Mouse (Mus musculus) adrenal gland, postnatal 14 days (tissue): ENCODE data around the gene Kifc1. TPM values are rescaled to one million over a fixed set of nuclear protein-coding genes. Genes with fewer than 3 reads are reported as not detected.
A peak's percentile ranks its signal among the peaks of the same experiment; 100 is the strongest.

ENCODE experiments used
- DNase-seq: peaks from one replicate; pipeline ENCODE4 v3.0.0; 2021; ENCODE audit warnings: mixed read lengths
- microRNA-seq, 2 experiments: library from miRNA; unstranded; fragments of <30 nt; microRNA quantifications; one replicate each; pipeline ENCODE4 v1.2.0; 2021
- total RNA-seq: library from RNA; stranded (reverse); gene quantifications from 2 replicates; pipeline ENCODE4 v1.2.3, GENCODE M21; 2021

Gene Kifc1
- total RNA-seq, 1 experiment from 2014 or later, result 11.0 TPM

GRCm38 (mm10) chr17:33851331-33851730 lies 39.1 kb downstream of the Kifc1 start:
- no peak for DNase-seq

GRCm38 (mm10) chr17:33848139-33848538 lies 42.3 kb downstream of the Kifc1 start:
- DNase-seq, result no peak

GRCm38 (mm10) chr17:33844196-33844595 lies 46.3 kb downstream of the Kifc1 start:
- no peak for DNase-seq

GRCm38 (mm10) chr17:33842966-33843795 lies 47.3 kb downstream of the Kifc1 start, which contains the start of gene Cd320:
Cd320 (plus strand) TSS chr17:33843091.
- DNase-seq, result peak; percentile 96

GRCm38 (mm10) chr17:33829561-33829960 lies 60.9 kb downstream of the Kifc1 start:
- DNase-seq, result no peak

- DNase-seq, result peak; percentile 93
These were observed 61.6 kb downstream of the Kifc1 start for GRCm38 (mm10) chr17:33828892-33829291.

GRCm38 (mm10) chr17:33826850-33827249 lies 63.6 kb downstream of the Kifc1 start:
- DNase-seq, result peak; percentile 87

Small RNAs within 50 kb of the gene (microRNA-seq; reads per million reads assigned to microRNA genes)
- gene Gm27740, result 0 reads per million in 2 experiments

Other genes starting within 250 kb of the Kifc1 start
- 224 and 229 TPM in 2 replicates for gene Hnrnpm, start 203.8 kb downstream of the Kifc1 start, total RNA-seq
- gene March2, start 172.0 kb downstream of the Kifc1 start, total RNA-seq, result 119 and 133 TPM in 2 replicates
- gene Rab11b, start 130.1 kb downstream of the Kifc1 start, total RNA-seq, result 217 and 242 TPM in 2 replicates
- gene Angptl4, start 108.8 kb downstream of the Kifc1 start, total RNA-seq, result 121 and 189 TPM in 2 replicates
- gene Kank3, start 80.1 kb downstream of the Kifc1 start, total RNA-seq, result 92.4 and 108 TPM in 2 replicates
- gene Rps28, start 66.1 kb downstream of the Kifc1 start, total RNA-seq, result 1,257 and 1,514 TPM in 2 replicates
- 505 and 552 TPM in 2 replicates for gene Ndufa7, start 66.1 kb downstream of the Kifc1 start, total RNA-seq
- gene Cd320, start 47.6 kb downstream of the Kifc1 start, total RNA-seq, result 31.5 and 36.5 TPM in 2 replicates
- not detected in 2 replicates for gene Gm7029, start 16.8 kb downstream of the Kifc1 start, total RNA-seq
- not detected in 2 replicates for gene Platr17, start 14.5 kb upstream of the Kifc1 start, total RNA-seq
- gene Daxx, start 18.8 kb upstream of the Kifc1 start, total RNA-seq, result 27.7 and 32.0 TPM in 2 replicates
- gene Tapbp, start 25.2 kb upstream of the Kifc1 start, total RNA-seq, result 132 and 145 TPM in 2 replicates
- 25.5 and 34.5 TPM in 2 replicates for gene Zbtb22, start 25.2 kb upstream of the Kifc1 start, total RNA-seq
- 53.2 and 80.3 TPM in 2 replicates for gene Rgl2, start 38.9 kb upstream of the Kifc1 start, total RNA-seq
- 96.2 and 102 TPM in 2 replicates for gene Pfdn6, start 49.7 kb upstream of the Kifc1 start, total RNA-seq
- 32.9 and 35.7 TPM in 2 replicates for gene Wdr46, start 50.0 kb upstream of the Kifc1 start, total RNA-seq
- gene B3galt4, start 60.8 kb upstream of the Kifc1 start, total RNA-seq, result 3.2 and 6.2 TPM in 2 replicates
- gene Vps52, start 65.2 kb upstream of the Kifc1 start, total RNA-seq, result 46.8 and 52.9 TPM in 2 replicates
- 760 and 860 TPM in 2 replicates for gene Rps18, start 65.3 kb upstream of the Kifc1 start, total RNA-seq
- 212 and 322 TPM in 2 replicates for gene H2-K1, start 109.7 kb upstream of the Kifc1 start, total RNA-seq
- 36.6 and 42.5 TPM in 2 replicates for gene Ring1, start 134.0 kb upstream of the Kifc1 start, total RNA-seq
- gene H2-Ke6, start 137.4 kb upstream of the Kifc1 start, total RNA-seq, result 207 and 212 TPM in 2 replicates
- gene Slc39a7, start 141.0 kb upstream of the Kifc1 start, total RNA-seq, result 127 and 161 TPM in 2 replicates
- 54.5 and 66.6 TPM in 2 replicates for gene Rxrb, start 141.2 kb upstream of the Kifc1 start, total RNA-seq
- gene Col11a2, start 148.8 kb upstream of the Kifc1 start, total RNA-seq, result 1.1 and 2.6 TPM in 2 replicates
- 0.33 and 4.1 TPM in 2 replicates for gene H2-Oa, start 201.7 kb upstream of the Kifc1 start, total RNA-seq
- gene H2-DMa, start 228.9 kb upstream of the Kifc1 start, total RNA-seq, result 8.0 and 18.8 TPM in 2 replicates
- gene Brd2, start 232.0 kb upstream of the Kifc1 start, total RNA-seq, result 198 and 203 TPM in 2 replicates